In the genomic region with DNA sequence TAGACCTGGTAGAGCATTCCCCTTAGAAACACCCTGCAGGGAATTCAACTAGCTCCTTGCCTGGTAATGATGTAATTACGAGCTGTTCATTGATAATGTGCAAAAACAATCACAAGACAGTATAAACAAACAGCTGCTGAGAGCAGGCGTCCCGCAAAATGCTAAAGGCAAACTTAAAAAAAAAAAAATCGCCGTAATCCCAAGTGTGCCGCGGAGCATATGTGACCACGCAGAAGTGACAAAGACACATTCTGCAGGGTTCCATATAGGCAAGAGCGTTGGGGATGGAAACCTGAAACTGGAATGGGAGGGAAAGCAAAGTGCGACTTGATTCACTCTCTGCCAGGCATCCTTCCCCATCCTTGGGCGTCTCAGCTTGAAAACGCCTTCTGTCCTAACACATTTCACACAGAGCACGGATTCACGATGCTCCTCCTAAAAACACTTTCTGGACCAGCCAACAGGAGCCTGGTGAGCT, we compare ENCODE assay signal across 14 mouse cellular contexts. TPM values are rescaled to one million over a fixed set of nuclear protein-coding genes. Genes with fewer than 3 reads are reported as not detected.
DNase-seq lines count a peak whose midpoint lies in the region; ATAC-seq lines count a peak whose summit lies in the region.
"Had no signal": no experiment of that assay in that cellular context is flagged by ENCODE, and none has a peak within 500 bp of the region (broad histone marks: within the 10 kb centered on the region; RNA-seq: fewer than 3 reads in every experiment).

No protein-coding gene starts in this region.

- no peaks in the 10 kb centered on the region for H3K9me3 ChIP-seq in heart, embryonic 15.5 days (replicated peaks)
- H3K9me3 ChIP-seq in lung, embryonic 15.5 days, result no peaks in the 10 kb centered on the region
- H3K9me3 ChIP-seq in neural tube, embryonic 15.5 days (replicated peaks), result no peaks in the 10 kb centered on the region
- H3K9me3 ChIP-seq: midbrain, embryonic 13.5 days had no signal

- intact Hi-C loops in heart, postnatal 10 days (cut with DNase I), result no loop called here

- DNase-seq in heart, postnatal 10 days, result no peak
- DNase-seq in lung, postnatal 25 days (ENCODE audit: low spot score), result no peak
- DNase-seq in brain, embryonic 18.5 days (ENCODE audit: low read depth, low spot score), result peak; percentile 40
- no peak for DNase-seq in cerebellum, adult 8-10 months
- DNase-seq: adrenal gland, postnatal 10 days; heart, adult 2 months; liver; lung, postnatal 10 days; thymus, postnatal 36 days had no signal

- no peak overlapping the region for H3K4me3 ChIP-seq in heart, embryonic 15.5 days
- H3K4me3 ChIP-seq in lung, embryonic 15.5 days, result no peak overlapping the region
- no peak overlapping the region for H3K4me3 ChIP-seq in neural tube, embryonic 15.5 days (replicated peaks)
- H3K4me3 ChIP-seq: heart, adult 2 months; midbrain, embryonic 13.5 days had no signal

- H3K27ac ChIP-seq in heart, embryonic 15.5 days, result no peak overlapping the region
- no peak overlapping the region for H3K27ac ChIP-seq in lung, embryonic 15.5 days
- no peak overlapping the region for H3K27ac ChIP-seq in neural tube, embryonic 15.5 days (replicated peaks)
- H3K27ac ChIP-seq: heart, adult 2 months; kidney, postnatal 0 days; midbrain, embryonic 13.5 days had no signal

- H3K4me2 ChIP-seq in heart, embryonic 15.5 days, result 0 out of 2 replicates have a peak overlapping the region, but pooled peaks have one; percentile 6
- peak overlapping the region; percentile 42 for H3K4me2 ChIP-seq in lung, embryonic 15.5 days
- peak overlapping the region; percentile 11; the same call in 1 of the 2 replicates for H3K4me2 ChIP-seq in neural tube, embryonic 15.5 days
- H3K4me2 ChIP-seq: midbrain, embryonic 13.5 days had no signal

- no peaks in the 10 kb centered on the region for H3K4me1 ChIP-seq in heart, embryonic 15.5 days (replicated peaks)
- 0 out of 2 replicates have a peak, but pooled peaks cover 8% of the 10 kb centered on the region for H3K4me1 ChIP-seq in lung, embryonic 15.5 days
- H3K4me1 ChIP-seq in neural tube, embryonic 15.5 days, result peaks cover 5% of the 10 kb centered on the region; the same call in 1 of the 2 replicates
- H3K4me1 ChIP-seq: midbrain, embryonic 13.5 days had no signal

- no peaks in the 10 kb centered on the region for H3K36me3 ChIP-seq in heart, embryonic 15.5 days
- no peaks in the 10 kb centered on the region for H3K36me3 ChIP-seq in lung, embryonic 15.5 days
- H3K36me3 ChIP-seq in neural tube, embryonic 15.5 days, result no peaks in the 10 kb centered on the region
- H3K36me3 ChIP-seq: midbrain, embryonic 13.5 days had no signal

- no peak for ATAC-seq in heart, embryonic 15.5 days (replicated peaks; ENCODE audit: insufficient number of reproducible peaks, insufficient read depth, low FRiP score, low read depth)
- ATAC-seq in lung, embryonic 15.5 days (ENCODE audit: borderline replicate concordance, extremely low read depth, low FRiP score, low TSS enrichment), result no peak
- no peak; the same call in 1 of the 2 replicates for ATAC-seq in neural tube, embryonic 15.5 days (ENCODE audit: low FRiP score)
- ATAC-seq: midbrain, embryonic 13.5 days had no signal

- no peaks in the 10 kb centered on the region for H3K27me3 ChIP-seq in heart, embryonic 15.5 days
- no peaks in the 10 kb centered on the region; the same call in 1 of the 2 replicates for H3K27me3 ChIP-seq in lung, embryonic 15.5 days
- no peaks in the 10 kb centered on the region for H3K27me3 ChIP-seq in neural tube, embryonic 15.5 days (replicated peaks)
- H3K27me3 ChIP-seq: midbrain, embryonic 13.5 days had no signal

- no peak overlapping the region for H3K9ac ChIP-seq in heart, embryonic 15.5 days
- H3K9ac ChIP-seq in lung, embryonic 15.5 days, result no peak overlapping the region
- no peak overlapping the region for H3K9ac ChIP-seq in neural tube, embryonic 15.5 days (replicated peaks)
- H3K9ac ChIP-seq: midbrain, embryonic 13.5 days had no signal

- 40% methylated on average over 14 of the region's 14 CpGs for WGBS in heart, embryonic 15.5 days
- WGBS in lung, embryonic 15.5 days, result 23% methylated on average over 14 of the region's 14 CpGs
- WGBS in neural tube, embryonic 15.5 days, result 53% methylated on average over 14 of the region's 14 CpGs

RNA-seq across cellular contexts. Expression of a gene that starts 28.0 kb away (rescaled TPM):
- polyA plus RNA-seq in heart, embryonic 15.5 days (2015; fragmentation: Nextera tagmentation; extraction: Ambion mirVana), result 400 and 494 TPM in 2 replicates
- total RNA-seq in heart, postnatal 10 days (2021), result 100 to 1,000 TPM; 142 to 149 TPM
- polyA plus RNA-seq in lung, embryonic 15.5 days (2015; fragmentation: Nextera tagmentation; extraction: Ambion mirVana), result 644 and 703 TPM in 2 replicates
- polyA plus RNA-seq in neural tube, embryonic 15.5 days (2015; fragmentation: Nextera tagmentation; extraction: Ambion mirVana), result 575 TPM in 2 replicates
